ENCODE assay signal across 8 mouse cellular contexts in the genomic region with DNA sequence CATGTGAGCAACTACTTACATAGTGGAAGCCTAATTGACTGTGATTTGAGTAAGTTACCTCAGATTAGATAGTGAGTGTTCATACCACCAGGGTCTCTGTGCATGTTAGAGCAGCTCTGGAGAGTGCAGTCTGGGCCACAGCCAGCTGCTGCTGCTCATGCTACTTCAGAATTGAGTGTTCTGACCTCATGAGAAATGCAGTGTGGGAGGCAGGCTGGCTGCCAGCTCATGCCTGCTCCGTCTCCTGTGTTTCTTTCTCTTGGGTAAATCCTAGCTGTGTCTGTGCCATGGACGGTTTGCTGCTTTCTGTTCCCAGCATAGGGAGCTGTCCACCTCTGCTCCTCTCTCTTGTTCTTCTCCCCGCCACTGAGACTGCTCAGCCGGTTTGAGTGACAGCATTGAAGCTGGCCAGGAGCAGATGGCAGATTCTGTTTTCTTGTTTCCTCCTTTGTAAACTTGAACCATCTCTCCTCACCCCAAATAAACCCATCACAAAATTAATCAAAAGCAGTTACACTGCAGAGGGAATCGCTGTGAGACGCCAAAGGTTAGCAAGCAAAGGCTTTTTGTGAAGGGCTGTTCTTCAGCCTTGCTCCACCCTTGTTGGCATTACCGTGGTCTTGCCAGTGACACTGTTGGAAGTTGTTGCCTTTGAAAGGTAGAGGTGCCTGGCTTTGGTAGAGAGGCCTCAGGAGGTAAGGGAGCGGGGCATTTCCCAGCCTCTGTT. TPM values are rescaled to one million over a fixed set of nuclear protein-coding genes. Genes with fewer than 3 reads are reported as not detected.
DNase-seq lines count a peak whose midpoint lies in the region; ATAC-seq and TF ChIP-seq lines count a peak whose summit lies in the region.

No protein-coding gene starts in this region.

- intact Hi-C loops in heart, postnatal 36 days (cut with DNase I) = loop anchor here (2.0 kb wide), 1 partner anchor 16 kb away; no protein-coding TSS in a partner anchor

- 0 out of 2 replicates have a peak, but pooled peaks have one; percentile 16 for ATAC-seq in cerebellum, adult (ENCODE audit: insufficient number of reproducible peaks, low FRiP score, low TSS enrichment)
- peak; percentile 70 for ATAC-seq in forebrain, embryonic 15.5 days (replicated peaks)

- no peaks in the 10 kb centered on the region for H3K27me3 ChIP-seq in forebrain, embryonic 15.5 days

- H3K4me3 ChIP-seq in forebrain, embryonic 15.5 days = no peak overlapping the region
- peak overlapping the region; percentile 26; the same call in 1 of the 2 replicates for H3K4me3 ChIP-seq in layer of hippocampus, adult 2 months

- H3K9me3 ChIP-seq in forebrain, embryonic 15.5 days = no peaks in the 10 kb centered on the region

- H3K4me2 ChIP-seq in forebrain, embryonic 15.5 days (replicated peaks) = no peak overlapping the region

- no peak for TF ChIP-seq CTCF in layer of hippocampus, adult 2 months (conservative IDR thresholded peaks at IDR 0.05)

- peaks cover 72% of the 10 kb centered on the region for H3K4me1 ChIP-seq in forebrain, embryonic 15.5 days

- no peak for DNase-seq in cerebellum, adult 9-10 months
- peak; percentile 75 for DNase-seq in adrenal gland, postnatal 25 days
- DNase-seq in heart, postnatal 36 days = peak; percentile 68 to 70
- DNase-seq in layer of hippocampus, adult 2 months (ENCODE audit: low spot score in 2 of 2) = peak; percentile 54 to 60
- DNase-seq in lung, postnatal 14 days = peak; percentile 82
- DNase-seq in right cerebral cortex, postnatal 4 days = peak; percentile 55

- no peak overlapping the region for H3K9ac ChIP-seq in forebrain, embryonic 15.5 days (replicated peaks)

- H3K27ac ChIP-seq in forebrain, embryonic 15.5 days (replicated peaks) = peak overlapping the region; percentile 82
- H3K27ac ChIP-seq in layer of hippocampus, adult 2 months = peak overlapping the region; percentile 78

- H3K36me3 ChIP-seq in forebrain, embryonic 15.5 days = no peaks in the 10 kb centered on the region

- 17% methylated on average over 8 of the region's 8 CpGs for WGBS in forebrain, embryonic 15.5 days

RNA-seq across cellular contexts. Expression of a gene that starts 10.5 kb away (rescaled TPM):
- 37.0 and 53.1 TPM in 2 replicates for total RNA-seq in adrenal gland, postnatal 25 days (2021)
- 95.0 and 105 TPM in 2 replicates for polyA plus RNA-seq in forebrain, embryonic 15.5 days (2015; fragmentation: Nextera tagmentation; extraction: Ambion mirVana)
- total RNA-seq in heart, postnatal 36 days (2021) = 10 to 100 TPM; 19.5 to 22.3 TPM
- total RNA-seq in layer of hippocampus, adult 2 months (2021) = 10 to 100 TPM; 56.3 to 64.4 TPM
